Mouse (Mus musculus): ENCODE measurements at regions not wholly inside any gene's neighbourhood (a gene's known extent, or its start where the extent isn't known, plus 50 kb on each side); places are given as distances from the start of the nearest gene placed in this dataset.

GRCm38 (mm10) chr3:131698070-131698750 lies 133.6 kb downstream of the Papss1 start:
- no peak overlapping the region for H3K4me2 ChIP-seq
- 70% methylated on average over 3 of the region's 3 CpGs for WGBS
- no peak overlapping the region for H3K9ac ChIP-seq
- no peaks in the 10 kb centered on the region for H3K36me3 ChIP-seq
- no peaks in the 10 kb centered on the region for H3K9me3 ChIP-seq (replicated peaks)
- H3K27me3 ChIP-seq: no peaks in the 10 kb centered on the region
- ATAC-seq (replicated peaks; ENCODE audit: insufficient number of reproducible peaks, insufficient read depth, low FRiP score, low read depth): no peak
- H3K4me3 ChIP-seq: no peak overlapping the region
- H3K27ac ChIP-seq: no peak overlapping the region
- no peaks in the 10 kb centered on the region for H3K4me1 ChIP-seq (replicated peaks)

GRCm38 (mm10) chr3:131703134-131703533 lies 138.6 kb downstream of the Papss1 start:
- Histone ChIP-seq H3K4me1 (replicated peaks) (no peaks in the 10 kb centered on the region), H3K4me2 (no peak overlapping the region), H3K4me3 (no peak overlapping the region), H3K36me3 (no peaks in the 10 kb centered on the region), H3K9me3 (replicated peaks) (no peaks in the 10 kb centered on the region), H3K9ac (no peak overlapping the region), H3K27ac (no peak overlapping the region), H3K27me3 (no peaks in the 10 kb centered on the region)
- no peak for ATAC-seq (replicated peaks; ENCODE audit: insufficient number of reproducible peaks, insufficient read depth, low FRiP score, low read depth)

GRCm38 (mm10) chr3:131713532-131713931 lies 149.0 kb downstream of the Papss1 start:
- H3K27ac ChIP-seq: no peak overlapping the region
- H3K9ac ChIP-seq: no peak overlapping the region
- ATAC-seq (replicated peaks; ENCODE audit: insufficient number of reproducible peaks, insufficient read depth, low FRiP score, low read depth): no peak
- H3K4me1 ChIP-seq (replicated peaks): no peaks in the 10 kb centered on the region
- no peaks in the 10 kb centered on the region for H3K9me3 ChIP-seq (replicated peaks)
- no peaks in the 10 kb centered on the region for H3K36me3 ChIP-seq
- no peaks in the 10 kb centered on the region for H3K27me3 ChIP-seq
- 77% methylated on average over 8 of the region's 8 CpGs for WGBS
- H3K4me2 ChIP-seq: no peak overlapping the region
- H3K4me3 ChIP-seq: no peak overlapping the region

GRCm38 (mm10) chr3:131718761-131719160 lies 154.2 kb downstream of the Papss1 start:
- H3K27me3 ChIP-seq: no peaks in the 10 kb centered on the region
- no peaks in the 10 kb centered on the region for H3K9me3 ChIP-seq (replicated peaks)
- no peak overlapping the region for H3K9ac ChIP-seq
- ATAC-seq (replicated peaks; ENCODE audit: insufficient number of reproducible peaks, insufficient read depth, low FRiP score, low read depth): no peak
- no peak overlapping the region for H3K4me2 ChIP-seq
- H3K4me3 ChIP-seq: no peak overlapping the region
- WGBS: 77% methylated on average over 8 of the region's 8 CpGs
- H3K27ac ChIP-seq: no peak overlapping the region
- H3K36me3 ChIP-seq: no peaks in the 10 kb centered on the region
- H3K4me1 ChIP-seq (replicated peaks): no peaks in the 10 kb centered on the region

- H3K4me1 ChIP-seq (replicated peaks): no peaks in the 10 kb centered on the region
- ATAC-seq (replicated peaks; ENCODE audit: insufficient number of reproducible peaks, insufficient read depth, low FRiP score, low read depth): no peak
- H3K9ac ChIP-seq: no peak overlapping the region
- H3K4me3 ChIP-seq: no peak overlapping the region
- H3K4me2 ChIP-seq: no peak overlapping the region
- 74% methylated on average over 3 of the region's 3 CpGs for WGBS
- no peaks in the 10 kb centered on the region for H3K9me3 ChIP-seq (replicated peaks)
- H3K27me3 ChIP-seq: no peaks in the 10 kb centered on the region
- H3K27ac ChIP-seq: no peak overlapping the region
- no peaks in the 10 kb centered on the region for H3K36me3 ChIP-seq
Observed at GRCm38 (mm10) chr3:131728618-131729017, 164.1 kb downstream of the Papss1 start.

GRCm38 (mm10) chr3:131734226-131734625 lies 169.7 kb downstream of the Papss1 start:
- H3K4me1 ChIP-seq (replicated peaks): no peaks in the 10 kb centered on the region
- H3K27ac ChIP-seq: no peak overlapping the region
- no peak for ATAC-seq (replicated peaks; ENCODE audit: insufficient number of reproducible peaks, insufficient read depth, low FRiP score, low read depth)
- no peak overlapping the region for H3K9ac ChIP-seq
- no peak overlapping the region for H3K4me3 ChIP-seq
- no peaks in the 10 kb centered on the region for H3K36me3 ChIP-seq
- H3K9me3 ChIP-seq (replicated peaks): no peaks in the 10 kb centered on the region
- no peak overlapping the region for H3K4me2 ChIP-seq
- WGBS: 68% methylated on average over 6 of the region's 6 CpGs
- H3K27me3 ChIP-seq: no peaks in the 10 kb centered on the region

GRCm38 (mm10) chr3:131737461-131737860 lies 172.9 kb downstream of the Papss1 start:
- no peaks in the 10 kb centered on the region for H3K27me3 ChIP-seq
- no peaks in the 10 kb centered on the region for H3K4me1 ChIP-seq (replicated peaks)
- H3K27ac ChIP-seq: no peak overlapping the region
- 48% methylated on average over 6 of the region's 6 CpGs for WGBS
- H3K9ac ChIP-seq: no peak overlapping the region
- no peak overlapping the region for H3K4me2 ChIP-seq
- H3K9me3 ChIP-seq (replicated peaks): no peaks in the 10 kb centered on the region
- no peak for ATAC-seq (replicated peaks; ENCODE audit: insufficient number of reproducible peaks, insufficient read depth, low FRiP score, low read depth)
- no peaks in the 10 kb centered on the region for H3K36me3 ChIP-seq
- H3K4me3 ChIP-seq: no peak overlapping the region

- ATAC-seq (replicated peaks; ENCODE audit: insufficient number of reproducible peaks, insufficient read depth, low FRiP score, low read depth): no peak
- Histone ChIP-seq H3K27ac (no peak overlapping the region), H3K9me3 (replicated peaks) (no peaks in the 10 kb centered on the region), H3K4me1 (replicated peaks) (no peaks in the 10 kb centered on the region), H3K4me3 (no peak overlapping the region), H3K9ac (no peak overlapping the region), H3K27me3 (no peaks in the 10 kb centered on the region), H3K36me3 (no peaks in the 10 kb centered on the region), H3K4me2 (no peak overlapping the region)
- WGBS: 77% methylated on average over 17 of the region's 17 CpGs
Observed at GRCm38 (mm10) chr3:131737953-131738598, 173.5 kb downstream of the Papss1 start.

- WGBS: 59% methylated on average over 2 of the region's 2 CpGs
Observed at GRCm38 (mm10) chr3:131755537-131755936, 191.0 kb downstream of the Papss1 start.

GRCm38 (mm10) chr3:131756126-131756525 lies 191.6 kb downstream of the Papss1 start:
- no peak overlapping the region for H3K9ac ChIP-seq
- no peaks in the 10 kb centered on the region for H3K27me3 ChIP-seq
- H3K27ac ChIP-seq: no peak overlapping the region
- no peak overlapping the region for H3K4me2 ChIP-seq
- H3K36me3 ChIP-seq: no peaks in the 10 kb centered on the region
- H3K9me3 ChIP-seq (replicated peaks): no peaks in the 10 kb centered on the region
- no peaks in the 10 kb centered on the region for H3K4me1 ChIP-seq (replicated peaks)
- H3K4me3 ChIP-seq: no peak overlapping the region
- ATAC-seq (replicated peaks; ENCODE audit: insufficient number of reproducible peaks, insufficient read depth, low FRiP score, low read depth): no peak
- 74% methylated on average over 5 of the region's 5 CpGs for WGBS

More at GRCm38 (mm10) chr3:131755537-131755936, 191.0 kb downstream of the Papss1 start:
- no peak for ATAC-seq (replicated peaks; ENCODE audit: insufficient number of reproducible peaks, insufficient read depth, low FRiP score, low read depth)
- Histone ChIP-seq H3K9ac (no peak overlapping the region), H3K36me3 (no peaks in the 10 kb centered on the region), H3K4me1 (replicated peaks) (no peaks in the 10 kb centered on the region), H3K27ac (no peak overlapping the region), H3K27me3 (no peaks in the 10 kb centered on the region), H3K9me3 (replicated peaks) (no peaks in the 10 kb centered on the region), H3K4me2 (no peak overlapping the region), H3K4me3 (no peak overlapping the region)

- ATAC-seq (replicated peaks; ENCODE audit: insufficient number of reproducible peaks, insufficient read depth, low FRiP score, low read depth): no peak
- no peaks in the 10 kb centered on the region for H3K9me3 ChIP-seq (replicated peaks)
- H3K36me3 ChIP-seq: no peaks in the 10 kb centered on the region
- WGBS: 51% methylated on average over 1 of the region's 1 CpGs
- no peak overlapping the region for H3K4me2 ChIP-seq
- H3K9ac ChIP-seq: no peak overlapping the region
- H3K27me3 ChIP-seq: no peaks in the 10 kb centered on the region
- no peak overlapping the region for H3K27ac ChIP-seq
- no peak overlapping the region for H3K4me3 ChIP-seq
- H3K4me1 ChIP-seq (replicated peaks): no peaks in the 10 kb centered on the region
Observed at GRCm38 (mm10) chr3:131769976-131770375, 205.4 kb downstream of the Papss1 start.

GRCm38 (mm10) chr3:131770486-131770885 lies 205.9 kb downstream of the Papss1 start:
- no peak overlapping the region for H3K27ac ChIP-seq
- H3K4me2 ChIP-seq: no peak overlapping the region
- H3K36me3 ChIP-seq: no peaks in the 10 kb centered on the region
- H3K9ac ChIP-seq: no peak overlapping the region
- no peak for ATAC-seq (replicated peaks; ENCODE audit: insufficient number of reproducible peaks, insufficient read depth, low FRiP score, low read depth)
- no peaks in the 10 kb centered on the region for H3K9me3 ChIP-seq (replicated peaks)
- H3K4me1 ChIP-seq (replicated peaks): no peaks in the 10 kb centered on the region
- H3K27me3 ChIP-seq: no peaks in the 10 kb centered on the region
- WGBS: 84% methylated on average over 1 of the region's 1 CpGs
- H3K4me3 ChIP-seq: no peak overlapping the region
